Comparison of ENCODE assay signal across 24 mouse cellular contexts in genomic region chr8:15313481-15313880, GRCm38 (mm10).
"Had no signal": no experiment of that assay in that cellular context is flagged by ENCODE, and none has a peak within 500 bp of the region (broad histone marks: within the 10 kb centered on the region; RNA-seq: fewer than 3 reads in every experiment).

No protein-coding gene starts in this region.

- DNase-seq: gastrocnemius, postnatal 14 days; gastrocnemius, postnatal 36 days; heart, adult 2 months; heart, postnatal 14 days; heart, postnatal 36 days; kidney, adult 11 months; kidney, adult 2 months; kidney, adult 9 months; kidney, postnatal 14 days; kidney, postnatal 36 days; layer of hippocampus, adult 9-11 months; layer of hippocampus, postnatal 36 days had no signal

- H3K27ac ChIP-seq: heart, adult 2 months; heart, embryonic 13.5 days; heart, embryonic 15.5 days; hindbrain, embryonic 13.5 days; hindbrain, embryonic 15.5 days; hindbrain, postnatal 0 days; kidney, embryonic 15.5 days; kidney, postnatal 0 days; limb, embryonic 13.5 days; limb, embryonic 15.5 days; liver, embryonic 12.5 days; liver, embryonic 14.5 days had no signal

- H3K4me1 ChIP-seq: heart, embryonic 13.5 days; heart, embryonic 15.5 days; limb, embryonic 13.5 days; limb, embryonic 15.5 days; liver, embryonic 12.5 days had no signal

- H3K27me3 ChIP-seq: heart, embryonic 13.5 days; heart, embryonic 15.5 days; hindbrain, embryonic 13.5 days; hindbrain, embryonic 15.5 days; kidney, embryonic 15.5 days; limb, embryonic 13.5 days; limb, embryonic 15.5 days; liver, embryonic 12.5 days had no signal

- ATAC-seq: hindbrain, postnatal 0 days; intestine, embryonic 16.5 days; liver, embryonic 12.5 days had no signal

- H3K4me3 ChIP-seq: heart, adult 2 months; heart, embryonic 13.5 days; heart, embryonic 15.5 days; hindbrain, embryonic 13.5 days; hindbrain, embryonic 15.5 days; kidney, embryonic 15.5 days; limb, embryonic 13.5 days; limb, embryonic 15.5 days; liver, embryonic 12.5 days had no signal
